Mouse (Mus musculus) midbrain, embryonic 10.5 days (tissue): Measurements from ENCODE around the gene Gna11. TPM values are rescaled to one million over a fixed set of nuclear protein-coding genes. Genes with fewer than 3 reads are reported as not detected.

Experiments
- DNase-seq: peaks from one replicate; pipeline ENCODE4 v3.0.0-alpha.2; 2017; ENCODE audit warnings: low spot score
- H3K27ac ChIP-seq: fragments of 300-500 bp; sonication (generic); replicated peaks from 2 replicates; pipeline ENCODE4 v1.5.1; 2016; ENCODE audit warnings: mild to moderate bottlenecking
- H3K27me3 ChIP-seq: fragments of 300-500 bp; sonication (generic); 2 replicates; pipeline ENCODE4 v1.6.1; 2016; ENCODE audit warnings: low read depth, mild to moderate bottlenecking; ENCODE audit not compliant: poor library complexity, severe bottlenecking
- H3K36me3 ChIP-seq: fragments of 300-500 bp; sonication (generic); 2 replicates; pipeline ENCODE4 v1.6.1; 2016; ENCODE audit warnings: mild to moderate bottlenecking, moderate library complexity
- H3K4me1 ChIP-seq: fragments of 300-500 bp; sonication (generic); 2 replicates; pipeline ENCODE4 v1.6.1; 2016
- H3K4me3 ChIP-seq: fragments of 300-500 bp; sonication (generic); 2 replicates; pipeline ENCODE4 v1.5.1; 2016; ENCODE audit warnings: mild to moderate bottlenecking, moderate library complexity
- H3K9me3 ChIP-seq: fragments of 300-500 bp; sonication (generic); replicated peaks from 2 replicates; pipeline ENCODE4 v1.6.1; 2016; ENCODE audit warnings: mild to moderate bottlenecking
- WGBS: fragments of 180-500 bp; shearing (Covaris S2); methylation state at CpG from one replicate; pipeline ENCODE4 v1.1.7; 2016; 5-methylcytosine and 5-hydroxymethylcytosine counted together
- polyA plus RNA-seq: library from polyadenylated mRNA; unstranded; fragments of >200 nt; fragmentation: Nextera tagmentation; extraction: Ambion mirVana; gene quantifications from 2 replicates; pipeline ENCODE4 v1.2.1, GENCODE M21; 2016

Gna11 gene
- polyA plus RNA-seq, 1 experiment from 2014 or later = 70.7 TPM

- 91% methylated on average over 13 of the region's 13 CpGs for WGBS
- Histone ChIP-seq H3K9me3 (no peaks in the 10 kb centered on the region), H3K4me3 (no peak overlapping the region), H3K27me3 (peaks cover 4% of the 10 kb centered on the region; the same call in 1 of the 2 replicates), H3K4me1 (peaks cover 38% of the 10 kb centered on the region), H3K27ac (no peak overlapping the region), H3K36me3 (peaks cover 11% of the 10 kb centered on the region)
- no peak for DNase-seq
Measured at GRCm38 (mm10) chr10:81546788-81547571, 2.0 kb upstream of the Gna11 start.

DNA sequence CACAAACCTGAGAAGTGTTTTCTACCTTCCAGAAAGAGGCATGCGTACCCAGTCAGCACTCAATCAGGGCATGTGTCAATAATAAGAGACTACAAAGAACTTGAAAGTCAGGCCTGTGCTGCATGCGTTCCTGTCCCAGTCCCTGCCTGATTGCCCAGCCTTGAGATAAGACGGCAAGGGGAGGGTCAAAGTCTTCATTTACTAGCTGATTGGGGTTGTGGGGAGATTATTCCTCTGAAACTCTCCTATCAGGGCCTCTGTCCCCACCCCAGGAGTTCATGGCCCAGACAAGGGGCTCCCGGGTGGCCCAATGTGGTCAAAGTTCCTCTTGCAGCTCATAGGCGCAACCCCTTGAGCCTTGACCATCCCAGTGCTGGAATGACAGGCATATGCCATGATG is 1.3 kb upstream of the Gna11 start:
- Histone ChIP-seq H3K4me1 (peaks cover 41% of the 10 kb centered on the region), H3K4me3 (no peak overlapping the region), H3K27ac (no peak overlapping the region; the same call in 1 of the 2 replicates), H3K27me3 (peaks cover 4% of the 10 kb centered on the region; the same call in 1 of the 2 replicates), H3K9me3 (no peaks in the 10 kb centered on the region), H3K36me3 (peaks cover 17% of the 10 kb centered on the region)
- DNase-seq = no peak
- 87% methylated on average over 5 of the region's 5 CpGs for WGBS

DNA sequence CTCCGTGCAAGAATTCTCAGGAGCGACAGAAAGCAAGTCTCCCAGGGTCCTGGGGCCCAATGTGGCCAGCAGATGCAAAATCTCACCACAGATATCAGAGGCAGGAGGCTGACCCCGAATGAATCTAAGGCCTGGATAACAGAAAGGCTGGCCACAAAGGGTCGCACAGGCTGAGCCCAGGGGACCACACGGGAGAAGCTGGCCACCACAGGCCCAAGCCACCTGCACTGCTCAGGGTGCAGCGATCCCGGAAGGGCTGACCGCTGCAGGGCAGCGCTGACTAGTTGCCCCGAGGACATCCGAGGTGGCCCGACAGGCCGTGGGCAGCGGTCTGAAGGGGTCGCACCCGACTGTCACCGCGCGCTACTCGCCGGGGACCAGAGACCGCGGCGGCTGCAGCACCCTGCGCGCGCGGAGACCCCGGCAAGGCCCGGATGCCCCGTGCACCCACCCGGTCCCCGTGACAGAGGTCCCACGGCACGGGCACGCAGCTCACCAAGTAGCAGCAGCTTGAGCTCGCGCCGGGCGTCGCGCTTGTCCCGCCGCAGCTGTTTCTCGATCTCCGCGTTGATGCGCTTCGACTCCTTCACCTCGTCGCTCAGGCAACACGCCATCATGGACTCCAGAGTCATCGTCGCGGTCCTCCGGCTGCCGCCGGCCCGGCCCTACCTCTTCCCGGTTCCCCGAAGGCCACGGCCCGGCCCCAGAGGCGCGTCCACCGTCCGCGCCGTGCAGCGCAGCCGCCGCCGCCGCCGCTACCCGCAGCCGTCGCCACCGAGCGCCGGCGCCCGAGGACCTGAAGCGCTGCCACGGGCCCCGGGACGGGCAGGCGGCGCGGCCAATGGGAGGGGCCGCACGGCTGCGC is 462 bp downstream of the Gna11 start:
- H3K4me1 ChIP-seq = peaks cover 44% of the 10 kb centered on the region
- no peak for DNase-seq
- no peaks in the 10 kb centered on the region for H3K9me3 ChIP-seq
- H3K4me3 ChIP-seq = peak overlapping the region; percentile 90
- H3K27ac ChIP-seq = peak overlapping the region; percentile 92
- H3K27me3 ChIP-seq = peaks cover 4% of the 10 kb centered on the region; the same call in 1 of the 2 replicates
- peaks cover 34% of the 10 kb centered on the region for H3K36me3 ChIP-seq
- under 1% methylated on average over 93 of the region's 93 CpGs for WGBS

- 57% methylated on average over 1 of the region's 1 CpGs for WGBS
- no peak for DNase-seq
- peak overlapping the region; percentile 92 for H3K27ac ChIP-seq
Measured at GRCm38 (mm10) chr10:81543633-81544032, 1.4 kb downstream of the Gna11 start.

DNA sequence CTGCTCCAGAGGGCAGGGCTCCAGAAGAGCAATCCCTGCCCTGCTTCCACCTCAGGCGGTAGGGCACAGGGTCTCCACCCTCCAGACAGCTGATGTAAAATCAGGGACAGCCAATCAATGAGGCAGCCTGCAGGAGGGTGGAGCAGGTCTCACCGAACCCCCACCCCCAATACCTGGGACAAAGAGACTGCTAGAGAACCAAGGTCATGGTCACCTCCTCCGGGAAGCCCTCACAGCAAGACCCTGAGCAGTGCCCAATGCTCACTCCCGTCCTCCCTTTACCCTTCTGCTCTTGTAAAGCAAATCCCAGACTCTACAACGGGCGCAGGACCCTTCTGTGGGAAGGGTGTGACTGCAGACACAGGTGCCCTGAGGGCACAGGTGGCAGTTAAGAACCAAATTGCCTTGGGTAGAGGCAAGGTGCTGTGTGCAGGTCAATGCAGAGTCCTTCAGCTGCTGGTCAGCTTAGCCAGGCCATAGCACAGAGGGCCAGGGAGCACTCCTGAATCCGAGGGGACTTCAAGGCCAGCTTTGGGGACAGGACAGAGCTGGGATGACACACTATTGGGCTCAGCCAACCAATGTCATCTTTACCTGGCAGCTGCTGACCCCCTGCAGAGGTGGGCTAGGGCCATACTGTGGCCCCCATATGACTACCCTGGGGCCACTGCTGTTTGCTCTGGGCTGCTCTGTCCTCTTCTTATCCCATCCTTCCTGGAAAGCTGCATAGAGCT is 2.1 kb downstream of the Gna11 start:
- H3K9me3 ChIP-seq = no peaks in the 10 kb centered on the region
- peaks cover 49% of the 10 kb centered on the region for H3K36me3 ChIP-seq
- H3K27me3 ChIP-seq = no peaks in the 10 kb centered on the region
- WGBS = 79% methylated on average over 7 of the region's 7 CpGs
- H3K4me1 ChIP-seq = peaks cover 44% of the 10 kb centered on the region
- H3K4me3 ChIP-seq = peak overlapping the region; percentile 90
- H3K27ac ChIP-seq = 0 out of 2 replicates have a peak overlapping the region, but pooled peaks have one; percentile 17
- DNase-seq = no peak

More at GRCm38 (mm10) chr10:81543633-81544032, 1.4 kb downstream of the Gna11 start:
- Histone ChIP-seq H3K27me3 (no peaks in the 10 kb centered on the region), H3K4me3 (peak overlapping the region; percentile 90), H3K36me3 (peaks cover 42% of the 10 kb centered on the region), H3K4me1 (peaks cover 44% of the 10 kb centered on the region), H3K9me3 (no peaks in the 10 kb centered on the region)

DNA sequence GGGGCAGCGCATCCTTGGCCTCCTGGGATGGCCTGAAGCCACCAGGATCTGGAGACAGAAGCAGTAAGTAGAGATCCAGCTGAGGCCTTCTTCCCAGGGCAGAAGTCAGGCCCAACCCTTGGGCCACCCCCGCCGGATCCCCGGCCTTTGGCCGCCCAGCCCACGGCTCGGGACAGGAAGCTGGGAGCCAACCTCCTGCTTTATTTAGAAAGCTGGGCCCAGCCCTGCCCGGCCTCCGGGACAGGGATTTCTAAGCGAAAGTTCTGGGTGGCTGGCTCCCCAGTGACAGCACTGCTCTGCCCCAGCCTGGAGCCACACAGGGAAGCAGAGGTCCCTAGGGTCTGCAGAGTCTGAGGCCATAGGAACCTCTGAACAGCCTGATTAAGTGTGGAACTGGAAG is 3.2 kb downstream of the Gna11 start:
- 0 out of 2 replicates have a peak overlapping the region, but pooled peaks have one; percentile 23 for H3K27ac ChIP-seq
- WGBS = 88% methylated on average over 10 of the region's 10 CpGs
- peaks cover 59% of the 10 kb centered on the region for H3K36me3 ChIP-seq

DNA sequence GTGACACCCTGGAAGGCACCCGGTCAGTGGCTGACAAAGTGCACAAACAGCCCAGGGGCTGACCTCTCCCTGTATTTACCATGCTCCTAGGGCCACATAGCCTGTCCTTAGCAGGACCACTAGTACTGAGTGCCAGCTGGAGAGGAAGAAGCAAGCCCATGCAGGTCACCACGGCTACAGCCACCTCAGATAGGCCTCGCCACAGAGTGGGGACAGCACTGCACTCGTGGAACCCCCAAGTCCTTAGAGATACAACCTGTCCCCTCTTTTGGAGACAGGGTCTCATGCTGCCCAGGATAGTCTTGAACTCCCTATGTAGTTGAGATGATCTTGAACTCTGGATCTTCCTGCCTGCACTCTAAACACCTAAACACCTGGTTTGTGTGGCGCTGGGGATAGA is 3.6 kb downstream of the Gna11 start:
- peaks cover 61% of the 10 kb centered on the region for H3K36me3 ChIP-seq
- no peaks in the 10 kb centered on the region for H3K9me3 ChIP-seq
- H3K27ac ChIP-seq = no peak overlapping the region; the same call in 1 of the 2 replicates

More for the DNA sequence above, 3.2 kb downstream of the Gna11 start:
- no peaks in the 10 kb centered on the region for H3K9me3 ChIP-seq
- DNase-seq = no peak
- peaks cover 44% of the 10 kb centered on the region for H3K4me1 ChIP-seq
- no peaks in the 10 kb centered on the region for H3K27me3 ChIP-seq
- no peak overlapping the region for H3K4me3 ChIP-seq

GRCm38 (mm10) chr10:81538321-81539048 is 6.5 kb downstream of the Gna11 start:
- no peaks in the 10 kb centered on the region for H3K27me3 ChIP-seq
- H3K9me3 ChIP-seq = no peaks in the 10 kb centered on the region
- no peak overlapping the region for H3K27ac ChIP-seq
- H3K4me3 ChIP-seq = no peak overlapping the region
- 88% methylated on average over 3 of the region's 3 CpGs for WGBS
- H3K36me3 ChIP-seq = peaks cover 82% of the 10 kb centered on the region
- no peak for DNase-seq
- H3K4me1 ChIP-seq = peaks cover 36% of the 10 kb centered on the region

More for the DNA sequence above, 3.6 kb downstream of the Gna11 start:
- Histone ChIP-seq H3K4me3 (no peak overlapping the region), H3K27me3 (no peaks in the 10 kb centered on the region), H3K4me1 (peaks cover 44% of the 10 kb centered on the region)
- WGBS = 89% methylated on average over 5 of the region's 5 CpGs
- DNase-seq = no peak

DNA sequence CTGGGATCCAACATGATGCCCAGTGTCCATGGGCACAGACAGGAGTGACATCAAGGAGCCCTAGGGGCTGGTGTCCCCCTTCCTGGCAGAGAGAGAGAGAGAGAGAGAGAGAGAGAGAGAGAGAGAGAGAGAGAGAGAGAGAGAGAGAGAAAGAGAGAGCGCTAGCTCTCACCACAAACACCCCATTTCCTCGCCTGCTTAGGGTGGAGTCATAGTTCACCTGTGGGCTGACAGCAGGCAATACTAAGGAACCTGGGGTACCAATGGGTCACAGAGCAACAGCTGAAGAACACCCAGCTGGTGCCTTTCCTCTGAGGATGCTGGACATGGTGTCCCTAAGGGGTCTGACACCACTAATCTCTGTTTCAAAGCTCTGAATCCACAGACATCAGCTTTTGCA is 7.6 kb downstream of the Gna11 start:
- Histone ChIP-seq H3K4me3 (no peak overlapping the region), H3K9me3 (no peaks in the 10 kb centered on the region), H3K36me3 (peaks cover 86% of the 10 kb centered on the region), H3K4me1 (peaks cover 26% of the 10 kb centered on the region), H3K27me3 (no peaks in the 10 kb centered on the region), H3K27ac (no peak overlapping the region)
- 94% methylated on average over 2 of the region's 2 CpGs for WGBS
- no peak for DNase-seq

GRCm38 (mm10) chr10:81536734-81537133 is 8.3 kb downstream of the Gna11 start:
- 77% methylated on average over 6 of the region's 6 CpGs for WGBS
- Histone ChIP-seq H3K9me3 (no peaks in the 10 kb centered on the region), H3K27ac (no peak overlapping the region), H3K4me3 (no peak overlapping the region), H3K4me1 (peaks cover 19% of the 10 kb centered on the region), H3K36me3 (peaks cover 87% of the 10 kb centered on the region), H3K27me3 (no peaks in the 10 kb centered on the region)
- no peak for DNase-seq

- Histone ChIP-seq H3K27me3 (no peaks in the 10 kb centered on the region), H3K27ac (no peak overlapping the region), H3K9me3 (no peaks in the 10 kb centered on the region), H3K36me3 (peaks cover 88% of the 10 kb centered on the region), H3K4me3 (no peak overlapping the region), H3K4me1 (peaks cover 9% of the 10 kb centered on the region; the same call in 1 of the 2 replicates)
- 63% methylated on average over 16 of the region's 16 CpGs for WGBS
- DNase-seq = no peak
Measured at GRCm38 (mm10) chr10:81534826-81535225, 10.2 kb downstream of the Gna11 start.
